Comparison of ENCODE assay signal across 8 mouse cellular contexts in the genomic region with DNA sequence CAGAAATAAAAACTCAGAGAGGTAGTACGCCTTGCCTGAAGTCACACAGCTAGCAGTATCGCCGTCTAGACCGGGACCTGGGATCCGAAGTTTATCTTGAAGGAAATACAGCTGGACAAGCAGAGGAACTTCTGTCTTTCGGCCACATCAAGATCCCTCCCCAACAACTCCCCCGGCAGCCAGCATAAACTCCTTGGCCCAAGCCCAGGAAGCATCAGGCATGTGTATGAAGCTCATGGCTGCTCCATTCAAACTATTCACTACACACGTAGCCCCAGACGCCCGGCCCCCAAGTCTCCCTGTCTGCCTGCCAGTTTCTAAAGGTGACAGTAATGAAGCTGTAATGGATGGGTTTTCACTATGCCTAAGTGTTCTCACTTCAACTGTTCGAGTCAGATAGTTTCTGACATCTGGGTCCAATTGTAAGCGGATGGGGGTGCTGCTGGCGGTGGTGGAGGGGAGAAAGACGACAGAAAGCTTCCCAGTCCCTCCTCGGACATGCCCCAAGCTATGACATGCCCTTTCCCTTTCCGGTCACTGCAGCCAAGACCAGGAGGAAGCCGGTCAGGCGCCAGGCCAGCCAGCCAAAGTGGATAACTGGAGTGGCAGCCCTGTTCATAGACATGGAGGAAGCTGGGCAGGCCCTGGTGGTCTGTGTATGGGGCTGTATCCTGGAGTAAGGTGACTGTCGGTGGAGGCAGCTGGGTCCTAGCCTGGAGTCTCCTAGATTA. TPM values are rescaled to one million over a fixed set of nuclear protein-coding genes. Genes with fewer than 3 reads are reported as not detected.
DNase-seq lines count a peak whose midpoint lies in the region; ATAC-seq and TF ChIP-seq lines count a peak whose summit lies in the region.

No protein-coding gene starts in this region.

- H3K4me3 ChIP-seq in forebrain, postnatal 0 days (ENCODE audit: low read depth, low read length): no peak overlapping the region
- H3K4me3 ChIP-seq in forebrain, embryonic 16.5 days (replicated peaks; ENCODE audit: low read length): no peak overlapping the region
- H3K4me3 ChIP-seq in heart, embryonic 11.5 days (ENCODE audit: low read depth, low read length): no peak overlapping the region

- no peak overlapping the region for H3K4me2 ChIP-seq in forebrain, postnatal 0 days (ENCODE audit: low read depth)
- H3K4me2 ChIP-seq in forebrain, embryonic 16.5 days (ENCODE audit: low read length): no peak overlapping the region
- no peak overlapping the region for H3K4me2 ChIP-seq in heart, embryonic 11.5 days

- WGBS in forebrain, postnatal 0 days: 47% methylated on average over 19 of the region's 19 CpGs
- 48% methylated on average over 19 of the region's 19 CpGs for WGBS in forebrain, embryonic 16.5 days
- WGBS in heart, embryonic 11.5 days (ENCODE audit: insufficient replicate concordance): 40% methylated on average over 19 of the region's 19 CpGs

- no peaks in the 10 kb centered on the region for H3K4me1 ChIP-seq in forebrain, postnatal 0 days (ENCODE audit: insufficient read depth)
- H3K4me1 ChIP-seq in forebrain, embryonic 16.5 days (replicated peaks; ENCODE audit: control insufficient read depth, insufficient read depth, low read length): peaks cover 5% of the 10 kb centered on the region
- H3K4me1 ChIP-seq in heart, embryonic 11.5 days (ENCODE audit: control insufficient read depth, insufficient read depth, low read length): no peaks in the 10 kb centered on the region

- no peak for ATAC-seq in forebrain, postnatal 0 days
- no peak for ATAC-seq in forebrain, embryonic 16.5 days
- ATAC-seq in heart, embryonic 11.5 days (replicated peaks; ENCODE audit: insufficient number of reproducible peaks, low FRiP score, low TSS enrichment): 0 out of 2 replicates have a peak, but pooled peaks have one; percentile 22

- no peak for TF ChIP-seq CTCF in forebrain, postnatal 0 days (IDR thresholded peaks at IDR 0.05; ENCODE audit: low read depth)

- H3K36me3 ChIP-seq in forebrain, postnatal 0 days (ENCODE audit: insufficient read depth): no peaks in the 10 kb centered on the region
- no peaks in the 10 kb centered on the region for H3K36me3 ChIP-seq in forebrain, embryonic 16.5 days (ENCODE audit: control insufficient read depth, insufficient read depth)
- no peaks in the 10 kb centered on the region for H3K36me3 ChIP-seq in heart, embryonic 11.5 days (ENCODE audit: control insufficient read depth, insufficient read depth, low read length)

- peak; percentile 13 for DNase-seq in forebrain, postnatal 0 days
- DNase-seq in adrenal gland, adult 2 months: peak; percentile 53
- peak; percentile 66 to 73 for DNase-seq in kidney, postnatal 4 days
- no peak for DNase-seq in layer of hippocampus, adult 18-20 months (ENCODE audit: low spot score in 2 of 2)
- no peak for DNase-seq in adipocyte (ENCODE audit: low spot score)
- no peak for DNase-seq in natural killer cell, adult 2 months (ENCODE audit: low spot score in 2 of 2)

- no peak overlapping the region for H3K27ac ChIP-seq in forebrain, postnatal 0 days (ENCODE audit: low read depth, low read length)
- no peak overlapping the region for H3K27ac ChIP-seq in forebrain, embryonic 16.5 days (ENCODE audit: low read length)
- no peak overlapping the region for H3K27ac ChIP-seq in heart, embryonic 11.5 days (ENCODE audit: low read depth, low read length)

- no peak overlapping the region for H3K9ac ChIP-seq in forebrain, postnatal 0 days
- no peak overlapping the region for H3K9ac ChIP-seq in forebrain, embryonic 16.5 days (replicated peaks; ENCODE audit: low read depth, low read length)
- no peak overlapping the region for H3K9ac ChIP-seq in heart, embryonic 11.5 days (ENCODE audit: low read depth, low read length)

- no peaks in the 10 kb centered on the region for H3K27me3 ChIP-seq in forebrain, postnatal 0 days (ENCODE audit: insufficient read depth, low read length)
- no peaks in the 10 kb centered on the region for H3K27me3 ChIP-seq in forebrain, embryonic 16.5 days (replicated peaks; ENCODE audit: control insufficient read depth, insufficient read depth, low read length)
- no peaks in the 10 kb centered on the region for H3K27me3 ChIP-seq in heart, embryonic 11.5 days (ENCODE audit: control insufficient read depth, insufficient read depth, low read length)

- H3K9me3 ChIP-seq in forebrain, postnatal 0 days (ENCODE audit: low read length): no peaks in the 10 kb centered on the region
- no peaks in the 10 kb centered on the region for H3K9me3 ChIP-seq in forebrain, embryonic 16.5 days (ENCODE audit: control insufficient read depth, low read length)
- no peaks in the 10 kb centered on the region for H3K9me3 ChIP-seq in heart, embryonic 11.5 days (replicated peaks; ENCODE audit: control insufficient read depth, low read length)

RNA-seq across cellular contexts. Expression of a gene that starts 45.1 kb away (rescaled TPM):
- 2.4 and 3.7 TPM in 2 replicates for total RNA-seq in forebrain, postnatal 0 days (2014; rRNA removed)
- polyA plus RNA-seq in forebrain, postnatal 0 days (2015; fragmentation: Nextera tagmentation; extraction: Ambion mirVana): 1.1 and 1.6 TPM in 2 replicates
- 0.98 and 1.4 TPM in 2 replicates for polyA plus RNA-seq in forebrain, embryonic 16.5 days (2015; fragmentation: Nextera tagmentation; extraction: Ambion mirVana)
- total RNA-seq in adrenal gland, adult 2 months (2021): 1 to 10 TPM; 5.7 to 9.0 TPM
- polyA plus RNA-seq in adrenal gland, adult 2 months (2012; rRNA removed): 2.7 and 3.2 TPM in 2 replicates
- 9.4 and 12.9 TPM in 2 replicates for polyA plus RNA-seq in heart, embryonic 11.5 days (2014; fragmentation: Nextera tagmentation; extraction: Ambion mirVana)
- 1 to 10 TPM in 1 of 2 experiments, under 1 TPM in 1; 0.91 to 1.5 TPM for total RNA-seq in layer of hippocampus, adult 18-20 months (2021)

Comparison
In these comparisons a context has a peak if more than half of its experiments do, and no peak if none do; other contexts are left out.
1. DNase-seq: peak in forebrain, postnatal 0 days (single experiment), adrenal gland, adult 2 months (single experiment) and kidney, postnatal 4 days (2 of 2); none in layer of hippocampus, adult 18-20 months (0 of 2), adipocyte (single experiment) and natural killer cell, adult 2 months (0 of 2).